Mouse (Mus musculus): ENCODE data around the gene Pde4d.

GRCm38 (mm10) chr13:109426058-109426457, 976.3 kb downstream of the Pde4d start:
- TF ChIP-seq POLR2A (IDR thresholded peaks at IDR 0.05; ENCODE audit: extremely low read depth, insufficient read depth, low read length) (no peak), CTCF (IDR thresholded peaks at IDR 0.05; ENCODE audit: extremely low read depth, insufficient read depth, low read length) (no peak)
